ENCODE assay signal across 25 mouse cellular contexts in genomic region chr10:10734561-10734960, GRCm38 (mm10). TPM values are rescaled to one million over a fixed set of nuclear protein-coding genes. Genes with fewer than 3 reads are reported as not detected.
DNase-seq lines count a peak whose midpoint lies in the region; ATAC-seq lines count a peak whose summit lies in the region.
"Had no signal": no experiment of that assay in that cellular context is flagged by ENCODE, and none has a peak within 500 bp of the region (broad histone marks: within the 10 kb centered on the region; RNA-seq: fewer than 3 reads in every experiment).

No protein-coding gene starts in this region.

- intact Hi-C loops in heart, postnatal 14 days (cut with DNase I) = no loop called here
- intact Hi-C loops in gastrocnemius, postnatal 14 days (cut with DNase I; ENCODE audit: low total_unique reads) = no loop called here

- no peaks in the 10 kb centered on the region for H3K4me1 ChIP-seq in hindbrain, embryonic 16.5 days (ENCODE audit: control insufficient read depth, insufficient read depth, low read depth, low read length)
- H3K4me1 ChIP-seq in hindbrain, embryonic 12.5 days = no peaks in the 10 kb centered on the region
- H3K4me1 ChIP-seq: hindbrain, embryonic 13.5 days; limb, embryonic 12.5 days had no signal

- H3K9me3 ChIP-seq in hindbrain, embryonic 16.5 days (ENCODE audit: control insufficient read depth, low read length) = no peaks in the 10 kb centered on the region
- H3K9me3 ChIP-seq in hindbrain, embryonic 12.5 days (replicated peaks) = no peaks in the 10 kb centered on the region
- H3K9me3 ChIP-seq: embryonic facial prominence, embryonic 13.5 days; hindbrain, embryonic 13.5 days; limb, embryonic 12.5 days had no signal

- no peak overlapping the region for H3K4me3 ChIP-seq in hindbrain, embryonic 16.5 days (ENCODE audit: low read length)
- no peak overlapping the region for H3K4me3 ChIP-seq in hindbrain, embryonic 12.5 days
- H3K4me3 ChIP-seq: embryonic facial prominence, embryonic 13.5 days; heart, adult 2 months; hindbrain, embryonic 13.5 days; limb, embryonic 12.5 days; myocyte had no signal

- DNase-seq in Muller cell, postnatal 12 days (ENCODE audit: inconsistent ontology term) = peak; percentile 66
- DNase-seq in cerebellum, adult 9-10 months = peak; percentile 44
- no peak for DNase-seq in ovary, postnatal 36 days (ENCODE audit: low spot score)
- DNase-seq in heart, postnatal 14 days = no peak
- no peak for DNase-seq in gastrocnemius, postnatal 14 days
- DNase-seq: heart, adult 2 months had no signal

- ATAC-seq in hindbrain, embryonic 16.5 days = 0 out of 2 replicates have a peak, but pooled peaks have one; percentile 24
- ATAC-seq in hindbrain, embryonic 12.5 days (ENCODE audit: low FRiP score) = no peak
- ATAC-seq in megakaryocyte, adult 5-6 weeks (ENCODE audit: poor library complexity, severe bottlenecking) = 0 out of 2 replicates have a peak, but pooled peaks have one; percentile 31
- ATAC-seq: intestine, embryonic 16.5 days; lung, postnatal 0 days had no signal

- no peak overlapping the region for H3K27ac ChIP-seq in hindbrain, embryonic 16.5 days (ENCODE audit: low read depth, low read length)
- H3K27ac ChIP-seq in hindbrain, embryonic 12.5 days = no peak overlapping the region
- H3K27ac ChIP-seq: embryonic facial prominence, embryonic 13.5 days; heart, adult 2 months; hindbrain, embryonic 13.5 days; kidney, postnatal 0 days; limb, embryonic 12.5 days; liver, embryonic 14.5 days had no signal

- no peak overlapping the region for H3K4me2 ChIP-seq in hindbrain, embryonic 16.5 days (ENCODE audit: low read length)
- no peak overlapping the region for H3K4me2 ChIP-seq in hindbrain, embryonic 12.5 days (replicated peaks)
- H3K4me2 ChIP-seq: embryonic facial prominence, embryonic 13.5 days; hindbrain, embryonic 13.5 days; limb, embryonic 12.5 days had no signal

- H3K36me3 ChIP-seq in hindbrain, embryonic 16.5 days (ENCODE audit: control insufficient read depth, insufficient read depth, low read length) = no peaks in the 10 kb centered on the region
- no peaks in the 10 kb centered on the region for H3K36me3 ChIP-seq in hindbrain, embryonic 12.5 days
- H3K36me3 ChIP-seq: embryonic facial prominence, embryonic 13.5 days; hindbrain, embryonic 13.5 days; limb, embryonic 12.5 days had no signal

- H3K9ac ChIP-seq in hindbrain, embryonic 16.5 days (ENCODE audit: low read depth, low read length) = no peak overlapping the region
- H3K9ac ChIP-seq in hindbrain, embryonic 12.5 days = no peak overlapping the region
- H3K9ac ChIP-seq: embryonic facial prominence, embryonic 13.5 days; hindbrain, embryonic 13.5 days; limb, embryonic 12.5 days; liver, embryonic 14.5 days had no signal

- H3K27me3 ChIP-seq in hindbrain, embryonic 16.5 days (replicated peaks; ENCODE audit: control insufficient read depth, insufficient read depth, low read length) = no peaks in the 10 kb centered on the region; the same call in 1 of the 2 replicates
- H3K27me3 ChIP-seq in hindbrain, embryonic 12.5 days = no peaks in the 10 kb centered on the region
- H3K27me3 ChIP-seq: embryonic facial prominence, embryonic 13.5 days; hindbrain, embryonic 13.5 days; limb, embryonic 12.5 days had no signal

- 52% methylated on average over 5 of the region's 5 CpGs for WGBS in hindbrain, embryonic 16.5 days
- 56% methylated on average over 5 of the region's 5 CpGs for WGBS in hindbrain, embryonic 12.5 days

RNA-seq across cellular contexts. Expression of gene Gm10944, which starts 53.4 kb away (rescaled TPM):
- not detected in 2 replicates for polyA plus RNA-seq in hindbrain, embryonic 16.5 days (2015; fragmentation: Nextera tagmentation; extraction: Ambion mirVana)
- not detected in 2 replicates for polyA plus RNA-seq in hindbrain, embryonic 12.5 days (2016; fragmentation: Nextera tagmentation; extraction: Ambion mirVana)
- total RNA-seq in megakaryocyte, adult 5-6 weeks (2015) = not detected in 2 replicates
- not detected in 2 replicates for total RNA-seq in megakaryocyte, adult 5-6 weeks (2017)
- total RNA-seq in heart, postnatal 14 days (2021) = not detected
- not detected for total RNA-seq in gastrocnemius, postnatal 14 days (2021)
- total RNA-seq: gastrocnemius, adult 8-10 months; heart, adult 2 months; layer of hippocampus, adult 18-20 months; left cerebral cortex, adult 18-20 months; megakaryocyte-erythroid progenitor cell, adult 5-6 weeks; neutrophil, adult 5-6 weeks had no signal
- polyA plus RNA-seq: embryonic facial prominence, embryonic 13.5 days; heart, adult 2 months; heart, embryonic 16.5 days; hindbrain, embryonic 13.5 days; intestine, embryonic 16.5 days; kidney, postnatal 0 days; limb, embryonic 12.5 days; liver, embryonic 14.5 days; lung, postnatal 0 days; myocyte; spleen, adult 2 months; stomach, embryonic 16.5 days had no signal

Comparison
In these comparisons a context has a peak if more than half of its experiments do, and no peak if none do; other contexts are left out.
1. DNase-seq: peak in Muller cell, postnatal 12 days (single experiment) and cerebellum, adult 9-10 months (single experiment); none in ovary, postnatal 36 days (single experiment), heart, postnatal 14 days (0 of 2) and gastrocnemius, postnatal 14 days (single experiment).